Mouse (Mus musculus) lung, adult 2 months (tissue): ENCODE data around the gene Cecr2.

ENCODE experiments used
- CTCF ChIP-seq: fragments of 200-500 bp; IDR thresholded peaks from 2 replicates; pipeline ENCODE4 v1.5.1; 2011; ENCODE audit warnings: mild to moderate bottlenecking, low read length, control low read depth; ENCODE audit not compliant: insufficient read depth
- POLR2A ChIP-seq: fragments of 200-500 bp; IDR thresholded peaks from 2 replicates; pipeline ENCODE4 v1.6.1; 2011; ENCODE audit warnings: low read depth, mild to moderate bottlenecking, control low read depth, low read length, borderline replicate concordance; ENCODE audit errors: extremely low read depth

DNA sequence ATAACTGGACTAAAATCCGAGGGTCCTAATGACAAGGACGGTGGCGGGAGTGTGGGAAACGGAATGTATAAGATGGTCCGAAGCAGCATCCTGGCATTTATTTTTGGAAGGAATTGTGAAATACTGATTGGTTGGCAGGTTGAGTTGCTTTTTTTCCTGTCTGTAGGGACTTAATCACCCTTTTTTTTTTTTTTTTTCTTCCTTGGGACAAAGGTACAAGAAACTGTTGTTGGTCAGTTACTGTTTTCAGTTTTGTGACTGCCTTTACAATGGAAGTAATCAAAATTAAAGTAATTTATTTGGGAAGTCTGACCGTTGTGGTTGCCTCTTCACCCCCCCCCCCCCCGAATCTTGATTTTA lies 1.2 kb downstream of the Cecr2 start:
- TF ChIP-seq CTCF, result no peak
- no peak for TF ChIP-seq POLR2A
